Mouse (Mus musculus) bone marrow, adult 2 months (tissue): ENCODE results near the gene Pdzd7. TPM values are rescaled to one million over a fixed set of nuclear protein-coding genes. Genes with fewer than 3 reads are reported as not detected.

Experiments used
- H3K27ac ChIP-seq: fragments of 200-500 bp; 2 replicates; pipeline ENCODE4 v1.5.1; 2012; ENCODE audit warnings: low read depth, mild to moderate bottlenecking, control low read depth, inconsistent platforms, low read length; ENCODE audit not compliant: control insufficient read depth, poor library complexity, insufficient read depth
- H3K4me1 ChIP-seq: fragments of 200-500 bp; 2 replicates; pipeline ENCODE4 v1.6.1; 2011; ENCODE audit warnings: low read length; ENCODE audit not compliant: control insufficient read depth, insufficient read depth
- H3K4me3 ChIP-seq: fragments of 200-500 bp; replicated peaks from 2 replicates; pipeline ENCODE3; 2011; ENCODE audit warnings: mild to moderate bottlenecking, low read depth, low read length, control low read depth; ENCODE audit not compliant: control insufficient read depth
- CTCF ChIP-seq: fragments of 200-500 bp; IDR thresholded peaks from 2 replicates; pipeline ENCODE4 v1.5.1; 2011; ENCODE audit warnings: low read length, control low read depth; ENCODE audit not compliant: control insufficient read depth, insufficient read depth
- POLR2A ChIP-seq: fragments of 200-500 bp; IDR thresholded peaks from 2 replicates; pipeline ENCODE4 v1.6.1; 2011; ENCODE audit warnings: low read depth, mild to moderate bottlenecking, control low read depth, low read length, borderline replicate concordance; ENCODE audit not compliant: control insufficient read depth
- WGBS: fragments of 180-500 bp; shearing (Covaris S2); methylation state at CpG from one replicate; pipeline ENCODE4 v1.1.7; 2018; 5-methylcytosine and 5-hydroxymethylcytosine counted together
- polyA plus RNA-seq: library from polyadenylated mRNA; stranded (reverse); fragments of >200 nt; gene quantifications from 2 replicates; pipeline ENCODE4 v1.2.4, GENCODE M21; 2011; ENCODE audit warnings: low replicate concordance; ENCODE audit not compliant: missing spikeins, insufficient read depth, insufficient read length

Gene Pdzd7
- polyA plus RNA-seq, 1 experiment: not detected

DNA sequence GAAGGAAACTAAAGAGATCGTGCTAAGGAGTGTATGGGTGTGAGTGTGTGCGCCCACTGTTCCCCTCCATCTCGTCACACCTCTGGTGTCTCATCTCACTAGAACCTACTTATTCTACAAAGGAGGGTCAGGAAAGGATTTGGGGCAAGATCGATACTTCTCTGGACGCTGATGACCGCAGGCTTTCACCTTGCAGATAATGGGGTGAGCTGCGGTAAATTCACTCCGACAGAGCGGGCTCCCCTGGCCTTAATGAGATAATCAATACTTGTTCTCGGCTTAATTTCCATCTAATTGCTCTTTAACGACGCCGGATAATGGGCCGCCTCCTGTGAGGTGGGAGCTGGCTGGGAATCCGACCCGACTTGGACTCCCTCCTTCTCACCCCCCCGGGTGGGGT is 21.7 kb upstream of the Pdzd7 start:
- Histone ChIP-seq H3K4me3 (no peak overlapping the region), H3K4me1 (no peaks in the 10 kb centered on the region), H3K27ac (no peak overlapping the region)
- 84% methylated on average over 17 of the region's 17 CpGs for WGBS
- TF ChIP-seq POLR2A (no peak), CTCF (no peak)

DNA sequence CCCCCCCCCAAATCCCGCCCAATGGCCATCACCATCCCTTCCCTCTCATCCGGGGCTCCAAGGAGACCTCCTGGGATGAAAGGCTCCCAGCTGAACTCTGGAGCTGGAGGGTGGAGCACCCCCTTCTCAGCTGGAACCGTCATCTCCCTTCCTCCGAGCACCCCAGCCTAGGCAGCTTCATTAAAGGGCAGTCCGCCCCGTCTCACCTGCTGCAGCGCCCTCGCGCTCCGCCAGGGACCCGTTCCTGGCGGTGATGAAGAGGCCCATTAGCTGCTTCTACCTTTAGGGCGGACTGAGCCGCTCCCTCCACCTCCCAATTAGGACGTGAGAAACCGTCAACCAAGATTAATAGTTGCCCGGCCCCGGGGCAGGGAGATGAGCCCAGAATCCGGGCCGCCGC is 19.7 kb upstream of the Pdzd7 start:
- TF ChIP-seq CTCF: no peak
- no peak for TF ChIP-seq POLR2A
- 67% methylated on average over 21 of the region's 21 CpGs for WGBS
- no peaks in the 10 kb centered on the region for H3K4me1 ChIP-seq
- no peak overlapping the region for H3K27ac ChIP-seq
- no peak overlapping the region for H3K4me3 ChIP-seq

DNA sequence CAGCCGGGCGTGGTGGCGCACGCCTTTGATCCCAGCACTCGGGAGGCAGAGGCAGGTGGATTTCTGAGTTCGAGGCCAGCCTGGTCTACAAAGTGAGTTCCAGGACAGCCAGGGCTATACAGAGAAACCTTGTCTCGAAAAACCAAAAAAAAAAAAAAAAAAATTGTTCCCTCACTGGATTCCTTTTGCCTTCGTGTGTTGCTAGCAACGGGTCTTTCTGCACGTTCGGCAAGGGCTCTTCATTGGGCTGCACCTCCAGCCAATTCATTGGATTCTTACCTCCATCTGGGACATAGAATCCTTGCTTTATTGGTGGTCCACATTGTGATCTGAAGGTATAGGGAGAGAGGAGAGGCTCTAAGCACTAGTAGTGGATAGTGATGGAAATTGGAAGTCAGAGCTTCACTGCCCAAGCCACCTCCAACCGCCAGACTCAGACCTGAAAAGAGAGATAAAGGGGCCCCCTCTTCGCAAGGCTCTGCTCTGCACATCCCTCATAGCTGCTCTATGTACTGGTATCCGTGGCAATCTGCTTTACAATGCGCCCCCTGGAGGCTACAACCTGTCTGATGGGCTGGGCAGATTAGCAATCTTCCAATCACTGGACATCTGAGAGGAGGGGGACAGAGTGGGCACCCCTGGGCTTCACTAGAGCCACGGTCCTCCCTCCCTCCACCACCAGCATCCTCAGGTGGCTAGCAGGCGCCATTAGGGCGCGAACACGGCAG is 18.2 kb upstream of the Pdzd7 start:
- Histone ChIP-seq H3K27ac (no peak overlapping the region), H3K4me3 (no peak overlapping the region), H3K4me1 (no peaks in the 10 kb centered on the region)
- 47% methylated on average over 20 of the region's 20 CpGs for WGBS
- TF ChIP-seq CTCF: peak; percentile 72
- TF ChIP-seq POLR2A: no peak

DNA sequence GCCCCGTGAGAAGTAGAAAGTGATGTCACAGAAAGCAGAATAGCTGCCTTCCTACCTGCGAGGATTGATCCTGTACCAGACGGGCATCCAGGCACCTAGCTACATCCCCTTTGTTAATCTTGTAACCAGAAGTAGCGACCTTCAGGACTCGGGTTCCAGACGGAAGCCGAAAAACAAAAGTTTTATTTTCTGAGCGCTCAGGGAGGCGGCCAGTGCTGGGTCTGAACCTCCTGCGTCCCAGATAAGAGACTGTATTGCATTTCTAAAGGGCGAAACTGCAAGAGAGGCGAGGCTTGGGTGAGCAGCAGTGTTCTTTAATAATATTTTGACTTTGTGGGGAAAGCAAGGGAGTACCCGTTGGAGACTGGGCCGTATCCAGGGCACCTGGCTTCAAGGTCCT is 13.3 kb upstream of the Pdzd7 start:
- no peak for TF ChIP-seq POLR2A
- TF ChIP-seq CTCF: no peak
- H3K4me3 ChIP-seq: peak overlapping the region; percentile 64
- 2% methylated on average over 14 of the region's 14 CpGs for WGBS
- peak overlapping the region; percentile 90 for H3K27ac ChIP-seq
- peaks cover 1% of the 10 kb centered on the region; the same call in 1 of the 2 replicates for H3K4me1 ChIP-seq

DNA sequence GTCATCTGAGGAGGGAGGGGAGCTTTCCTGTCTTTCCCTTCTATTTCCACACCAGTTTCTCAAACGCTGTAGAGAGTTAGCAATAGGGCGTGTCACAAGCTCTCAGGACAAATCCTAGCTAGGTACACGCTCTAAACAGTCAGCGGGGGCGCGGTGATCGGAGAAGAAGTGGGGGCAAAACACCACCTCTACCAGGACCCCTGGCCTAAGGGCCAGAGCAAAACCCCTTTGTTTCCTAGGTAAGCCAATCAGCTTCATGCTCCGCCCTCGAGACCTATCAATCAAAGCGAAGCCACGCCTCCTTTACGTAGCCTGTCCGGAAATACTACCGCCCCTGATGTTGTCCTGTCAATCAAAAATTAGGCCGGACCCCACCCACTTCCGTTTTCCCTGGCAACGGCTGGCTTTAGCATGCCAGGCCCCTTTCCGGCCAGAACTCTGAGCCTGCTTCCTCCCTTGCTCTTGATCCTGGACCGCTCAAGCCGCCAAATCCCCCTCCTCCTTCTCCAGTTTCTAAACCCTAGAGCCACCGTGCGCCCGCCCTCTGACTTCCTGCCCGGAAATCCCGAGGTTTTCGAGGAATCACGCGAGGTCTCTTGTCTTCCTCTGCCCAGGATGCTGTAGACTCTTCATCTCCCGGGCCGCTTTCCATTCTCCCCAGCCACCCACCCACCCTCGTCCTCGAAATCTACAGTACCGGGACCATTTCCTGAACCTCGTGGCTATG is 12.8 kb upstream of the Pdzd7 start:
- peak overlapping the region; percentile 90 for H3K27ac ChIP-seq
- WGBS: under 1% methylated on average over 34 of the region's 34 CpGs
- H3K4me1 ChIP-seq: peaks cover 1% of the 10 kb centered on the region; the same call in 1 of the 2 replicates
- peak overlapping the region; percentile 64 for H3K4me3 ChIP-seq
- TF ChIP-seq CTCF: no peak
- TF ChIP-seq POLR2A: peak; percentile 69; the same call in 1 of the 2 replicates

DNA sequence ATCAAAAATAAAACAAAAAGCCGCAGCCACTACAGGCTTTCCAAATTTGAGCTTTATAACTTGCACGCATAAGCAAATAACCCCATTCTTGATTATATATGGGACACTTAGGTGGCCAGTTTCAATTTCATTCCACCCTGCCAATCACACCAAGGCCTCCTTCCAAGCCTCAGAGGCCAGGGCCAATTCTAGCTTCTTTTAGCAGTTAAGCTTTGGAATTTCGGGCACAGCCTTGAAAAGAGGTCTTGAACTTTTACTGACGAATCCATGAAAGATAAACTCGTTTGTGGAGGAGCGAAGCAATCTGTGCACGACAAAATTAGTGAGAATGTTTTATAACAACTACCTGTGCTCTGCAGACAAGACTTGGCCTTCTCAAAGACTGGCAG is 12.2 kb upstream of the Pdzd7 start:
- Histone ChIP-seq H3K4me1 (peaks cover 1% of the 10 kb centered on the region; the same call in 1 of the 2 replicates), H3K27ac (peak overlapping the region; percentile 79), H3K4me3 (peak overlapping the region; percentile 64)
- no peak for TF ChIP-seq POLR2A
- no peak for TF ChIP-seq CTCF
- WGBS: 23% methylated on average over 7 of the region's 7 CpGs

DNA sequence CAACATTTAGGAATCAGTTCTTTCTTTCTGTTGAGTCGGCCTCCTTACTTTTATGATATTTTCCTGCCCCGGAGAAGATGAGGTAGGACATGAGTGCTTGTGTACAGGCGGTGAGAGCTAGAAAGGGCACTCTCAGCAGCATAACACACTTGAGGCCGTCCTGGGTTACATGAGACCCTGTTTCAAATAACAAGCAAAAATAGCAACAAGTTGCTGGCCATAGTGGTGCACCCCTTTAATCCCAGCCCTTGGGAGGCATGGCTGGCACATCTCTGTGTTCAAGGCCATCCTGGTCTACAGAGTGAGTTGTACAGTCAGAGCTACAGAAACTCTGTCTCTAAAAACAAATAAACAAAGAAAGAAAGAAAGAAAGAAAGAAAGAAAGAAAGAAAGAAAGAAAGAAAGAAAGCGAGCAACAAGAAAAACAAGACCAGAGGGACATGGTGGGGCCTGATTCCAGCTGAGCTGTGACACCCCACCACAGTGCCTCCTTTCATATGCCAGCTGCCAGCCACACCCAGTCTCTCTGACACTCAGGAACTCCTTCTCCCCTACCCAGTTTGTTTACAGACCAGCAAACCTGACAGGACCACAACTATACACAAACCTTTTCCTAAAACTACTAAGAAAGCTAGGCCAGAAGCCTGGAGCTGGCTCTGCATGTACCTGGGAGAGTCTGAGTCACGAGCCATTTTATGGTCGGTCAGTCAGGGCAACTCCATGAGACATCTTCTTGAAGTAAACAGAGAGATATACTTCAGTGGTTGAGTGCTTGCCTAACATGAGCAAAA is 11.6 kb upstream of the Pdzd7 start:
- Histone ChIP-seq H3K27ac (peak overlapping the region; percentile 62; the same call in 1 of the 2 replicates), H3K4me3 (no peak overlapping the region), H3K4me1 (peaks cover 1% of the 10 kb centered on the region; the same call in 1 of the 2 replicates)
- WGBS: 51% methylated on average over 7 of the region's 7 CpGs
- no peak for TF ChIP-seq CTCF
- TF ChIP-seq POLR2A: no peak

DNA sequence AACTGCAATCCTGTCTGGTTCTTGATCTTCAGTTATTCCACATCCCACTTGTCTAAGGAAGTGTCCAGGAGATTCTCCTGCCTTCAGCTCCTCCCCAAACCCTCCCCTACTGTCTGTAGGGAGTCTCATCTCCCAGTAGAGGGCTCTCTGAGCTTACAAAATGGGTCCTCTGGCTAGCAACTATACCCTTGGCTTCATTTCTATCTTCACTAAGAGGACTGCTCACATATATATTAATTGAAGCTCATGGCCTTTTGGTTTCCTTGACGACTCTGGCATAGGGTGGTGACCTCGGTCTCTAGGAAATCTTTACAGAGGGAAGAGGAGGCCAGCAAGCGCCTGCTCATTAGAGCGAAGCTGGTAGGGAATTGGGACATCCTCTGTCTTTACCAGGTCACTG is 10.8 kb upstream of the Pdzd7 start:
- Histone ChIP-seq H3K4me1 (peaks cover 1% of the 10 kb centered on the region; the same call in 1 of the 2 replicates), H3K27ac (no peak overlapping the region), H3K4me3 (no peak overlapping the region)
- whole genome bisulfite sequencing: 28% methylated on average over 4 of the region's 4 CpGs
- no peak for TF ChIP-seq POLR2A
- TF ChIP-seq CTCF: peak; percentile 52; the same call in 1 of the 2 replicates
